ENCODE assay signal across 8 mouse cellular contexts in the genomic region with DNA sequence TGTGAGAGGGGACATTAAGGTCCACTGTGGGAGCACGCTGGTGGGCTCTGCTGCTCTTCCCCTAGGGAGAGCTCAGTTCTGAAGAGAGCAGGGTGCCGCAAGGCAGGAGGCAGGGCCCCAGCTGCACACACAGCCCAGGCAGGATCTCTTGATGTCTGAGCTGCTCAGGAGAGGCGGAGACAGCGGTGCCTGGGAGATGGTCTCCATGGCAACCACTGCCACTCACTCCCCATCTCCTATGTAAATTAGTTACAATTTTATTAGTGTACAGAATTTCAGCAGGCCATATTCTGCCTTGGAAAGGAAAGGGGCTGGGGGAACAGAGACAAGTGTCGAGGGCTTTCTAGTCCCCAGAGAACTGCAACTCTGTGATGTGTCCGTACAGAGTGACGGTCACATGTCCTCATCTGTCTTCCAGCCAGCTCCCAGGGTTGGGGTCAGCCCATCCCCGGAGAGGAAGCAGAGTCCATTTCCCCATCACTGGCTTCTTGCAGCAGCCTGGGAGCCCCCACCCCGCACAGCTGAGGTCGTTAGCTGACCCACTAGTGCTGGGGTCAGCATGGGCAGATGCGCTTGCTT. TPM values are rescaled to one million over a fixed set of nuclear protein-coding genes. Genes with fewer than 3 reads are reported as not detected.
DNase-seq lines count a peak whose midpoint lies in the region; ATAC-seq lines count a peak whose summit lies in the region.

No protein-coding gene starts in this region.

- H3K36me3 ChIP-seq in heart, embryonic 15.5 days: no peaks in the 10 kb centered on the region
- H3K36me3 ChIP-seq in liver, embryonic 12.5 days: no peaks in the 10 kb centered on the region

- 23% methylated on average over 11 of the region's 11 CpGs for WGBS in heart, embryonic 15.5 days
- WGBS in liver, embryonic 12.5 days (ENCODE audit: insufficient replicate concordance): 27% methylated on average over 11 of the region's 11 CpGs

- H3K27ac ChIP-seq in heart, embryonic 15.5 days: peak overlapping the region; percentile 78
- peak overlapping the region; percentile 43; the same call in 1 of the 2 replicates for H3K27ac ChIP-seq in liver, embryonic 12.5 days

- H3K4me3 ChIP-seq in heart, embryonic 15.5 days: no peak overlapping the region
- no peak overlapping the region for H3K4me3 ChIP-seq in liver, embryonic 12.5 days

- peaks cover 42% of the 10 kb centered on the region for H3K4me1 ChIP-seq in heart, embryonic 15.5 days (replicated peaks)
- H3K4me1 ChIP-seq in liver, embryonic 12.5 days: peaks cover 21% of the 10 kb centered on the region

- H3K9ac ChIP-seq in heart, embryonic 15.5 days: peak overlapping the region; percentile 22; the same call in 1 of the 2 replicates
- no peak overlapping the region for H3K9ac ChIP-seq in liver, embryonic 12.5 days

- H3K27me3 ChIP-seq in heart, embryonic 15.5 days: no peaks in the 10 kb centered on the region
- H3K27me3 ChIP-seq in liver, embryonic 12.5 days (replicated peaks): peaks cover 21% of the 10 kb centered on the region

- ATAC-seq in heart, embryonic 15.5 days (replicated peaks; ENCODE audit: insufficient number of reproducible peaks, insufficient read depth, low FRiP score, low read depth): peak; percentile 71
- ATAC-seq in liver, embryonic 12.5 days: 0 out of 2 replicates have a peak, but pooled peaks have one; percentile 19

- peak overlapping the region; percentile 37 for H3K4me2 ChIP-seq in heart, embryonic 15.5 days
- no peak overlapping the region for H3K4me2 ChIP-seq in liver, embryonic 12.5 days

- DNase-seq in adrenal gland, postnatal 10 days: peak; percentile 67
- DNase-seq in adrenal gland, adult 8-10 months: no peak
- peak; percentile 86 for DNase-seq in embryo, embryonic 10.5 days (ENCODE audit: low spot score)
- DNase-seq in kidney, postnatal 14 days: peak; percentile 66
- peak; percentile 81 for DNase-seq in right cerebral cortex, postnatal 14 days
- no peak for DNase-seq in cerebellum, postnatal 14 days

- no peaks in the 10 kb centered on the region for H3K9me3 ChIP-seq in heart, embryonic 15.5 days (replicated peaks)
- no peaks in the 10 kb centered on the region for H3K9me3 ChIP-seq in liver, embryonic 12.5 days (replicated peaks)

RNA-seq across cellular contexts. Expression of a gene that starts 52.6 kb away (rescaled TPM):
- total RNA-seq in adrenal gland, postnatal 10 days (2021): 1 to 10 TPM; 1.7 to 3.7 TPM
- total RNA-seq in adrenal gland, adult 8-10 months (2022): 1 to 10 TPM in 3 of 4 experiments, under 1 TPM in 1; 0.81 to 7.0 (median 4.1) TPM
- 1.1 and 1.5 TPM in 2 replicates for polyA plus RNA-seq in heart, embryonic 15.5 days (2015; fragmentation: Nextera tagmentation; extraction: Ambion mirVana)
- 0.31 TPM in 1 of 2 replicates, not detected in the other for polyA plus RNA-seq in liver, embryonic 12.5 days (2016; fragmentation: Nextera tagmentation; extraction: Ambion mirVana)

Comparison
In these comparisons a context has a peak if more than half of its experiments do, and no peak if none do; other contexts are left out.
1. DNase-seq: peak in adrenal gland, postnatal 10 days (single experiment), embryo, embryonic 10.5 days (single experiment), kidney, postnatal 14 days (single experiment) and right cerebral cortex, postnatal 14 days (single experiment); none in adrenal gland, adult 8-10 months (single experiment) and cerebellum, postnatal 14 days (0 of 2).